Mouse (Mus musculus): ENCODE measurements around the gene Add3. TPM values are rescaled to one million over a fixed set of nuclear protein-coding genes. Genes with fewer than 3 reads are reported as not detected.

Add3 gene
- 28.0 and 44.9 TPM in 2 replicates for polyA plus RNA-seq (2012; rRNA removed)

DNA sequence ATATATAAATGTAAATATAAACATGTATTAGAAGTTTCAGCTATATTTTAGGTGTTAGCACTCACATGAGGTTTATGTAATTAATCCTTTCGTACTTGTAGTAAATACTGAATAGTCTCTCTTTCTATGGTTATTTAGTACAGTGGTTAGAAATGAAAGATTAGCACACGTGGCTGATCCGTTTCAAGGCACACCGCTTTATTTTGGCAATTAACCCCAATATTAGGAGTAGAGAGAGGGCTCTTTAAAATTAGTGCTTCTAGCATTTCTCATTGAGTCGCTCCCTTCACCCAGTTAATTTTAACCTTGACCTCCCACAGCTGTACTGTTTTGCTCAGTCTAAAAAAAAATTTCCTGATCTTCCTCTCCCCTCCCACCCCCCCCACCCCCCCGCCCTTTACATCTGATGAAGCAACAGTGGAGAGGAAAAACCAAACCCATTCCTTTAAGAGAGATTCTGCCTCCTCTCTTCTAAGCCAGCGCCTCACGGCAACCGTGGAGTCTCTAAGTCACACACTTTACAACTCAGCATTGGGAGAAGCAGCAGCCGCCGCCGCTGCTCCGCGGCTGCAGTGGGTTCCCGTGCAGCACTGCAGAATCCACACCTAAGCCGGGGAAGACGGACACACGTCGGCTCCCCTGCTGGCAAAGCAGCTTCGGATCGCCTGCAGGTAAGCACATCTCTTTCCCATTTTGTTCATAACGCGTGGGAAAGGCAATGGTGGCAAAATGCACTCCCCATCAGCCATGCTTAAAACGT, at the start of gene Add3:
Gene Add3, plus strand, starts transcription at position 400 of the 760 bp plus-strand sequence.
- WGBS, result 7% methylated on average over 24 of the region's 24 CpGs
- DNase-seq (ENCODE audit: low read depth, low spot score), result no peak

DNA sequence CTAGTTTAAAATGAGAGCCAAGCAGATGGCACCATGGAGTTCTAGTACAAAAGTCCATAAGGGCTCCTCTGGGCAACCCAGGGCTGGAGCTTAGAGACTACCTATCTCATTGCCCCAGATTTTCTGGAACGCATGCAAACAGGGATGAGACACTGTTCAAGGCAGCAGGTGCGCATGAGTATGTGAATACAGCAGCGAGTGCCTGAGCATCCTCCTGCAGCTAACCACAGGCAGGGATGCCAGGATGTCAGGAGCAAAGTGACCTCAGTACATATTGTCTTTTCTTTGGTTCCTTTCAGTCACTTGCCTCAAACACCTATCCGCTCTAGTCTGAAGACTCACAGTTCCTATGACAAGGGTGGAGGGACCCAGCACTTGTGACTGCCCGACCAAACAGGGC, 49.6 kb upstream of the Add3 start:
- 95% methylated on average over 5 of the region's 5 CpGs for WGBS
- DNase-seq (ENCODE audit: low read depth, low spot score), result no peak

DNA sequence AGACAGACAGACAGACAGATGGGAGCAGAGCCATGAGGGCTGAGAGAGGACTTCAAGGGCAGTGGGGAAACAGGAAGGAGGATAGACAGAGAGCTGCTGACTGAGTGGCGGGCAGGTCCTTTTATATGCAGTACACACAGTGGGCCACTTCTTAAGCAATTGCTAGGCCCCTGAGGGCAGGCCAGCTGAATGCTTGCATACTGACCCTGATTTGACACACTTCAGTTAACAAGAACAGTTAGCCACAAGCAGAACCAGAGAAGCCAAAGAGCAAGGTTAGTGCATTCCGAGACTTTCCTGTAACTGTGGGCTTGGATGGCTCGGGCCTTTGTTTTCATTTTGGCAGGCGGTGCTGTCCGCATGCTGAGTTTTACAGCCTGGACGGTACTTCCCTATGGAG, 48.0 kb upstream of the Add3 start:
- DNase-seq (ENCODE audit: low read depth, low spot score), result no peak
- 80% methylated on average over 6 of the region's 6 CpGs for WGBS

DNA sequence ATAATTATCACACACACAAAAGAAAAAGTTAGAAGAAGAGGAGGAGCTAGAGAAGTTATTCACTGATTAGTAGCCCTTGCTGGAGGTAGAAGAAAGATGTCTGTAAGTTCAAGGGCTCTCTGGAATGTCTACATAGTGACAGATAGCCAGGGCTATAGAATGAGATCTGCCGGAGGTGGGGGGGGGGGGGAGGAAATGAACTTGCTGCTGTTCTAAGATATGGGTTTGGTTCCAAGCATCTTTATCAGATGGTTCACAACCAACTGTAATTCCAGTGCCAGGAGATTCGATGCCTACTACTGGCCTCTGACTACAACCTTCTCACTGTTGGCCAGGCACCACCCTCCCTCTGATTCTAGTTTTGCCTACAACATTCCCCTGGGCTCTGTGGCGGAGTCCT, 46.9 kb upstream of the Add3 start:
- WGBS, result 62% methylated on average over 3 of the region's 3 CpGs
- DNase-seq (ENCODE audit: low read depth, low spot score), result no peak

DNA sequence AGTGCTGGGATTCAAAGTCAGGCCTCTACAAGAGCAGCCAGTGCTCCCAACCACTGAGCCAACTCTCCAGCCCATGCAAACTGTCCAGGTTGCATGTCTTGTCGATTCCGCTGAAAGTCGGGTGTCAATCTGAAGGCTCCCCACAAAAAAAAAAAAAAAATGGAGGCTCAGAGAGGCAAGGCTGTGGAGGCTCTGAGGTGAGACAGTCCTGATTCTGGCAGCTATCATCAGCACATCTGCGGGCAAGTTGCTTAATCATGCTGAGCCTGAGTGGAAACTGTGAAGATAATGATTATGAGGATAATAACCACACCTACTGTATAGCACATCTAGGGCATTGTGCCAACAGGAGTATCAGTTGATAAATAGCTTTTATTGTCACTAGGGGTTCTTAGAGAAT, 45.6 kb upstream of the Add3 start:
- no peak for DNase-seq (ENCODE audit: low read depth, low spot score)
- 84% methylated on average over 4 of the region's 4 CpGs for WGBS

DNA sequence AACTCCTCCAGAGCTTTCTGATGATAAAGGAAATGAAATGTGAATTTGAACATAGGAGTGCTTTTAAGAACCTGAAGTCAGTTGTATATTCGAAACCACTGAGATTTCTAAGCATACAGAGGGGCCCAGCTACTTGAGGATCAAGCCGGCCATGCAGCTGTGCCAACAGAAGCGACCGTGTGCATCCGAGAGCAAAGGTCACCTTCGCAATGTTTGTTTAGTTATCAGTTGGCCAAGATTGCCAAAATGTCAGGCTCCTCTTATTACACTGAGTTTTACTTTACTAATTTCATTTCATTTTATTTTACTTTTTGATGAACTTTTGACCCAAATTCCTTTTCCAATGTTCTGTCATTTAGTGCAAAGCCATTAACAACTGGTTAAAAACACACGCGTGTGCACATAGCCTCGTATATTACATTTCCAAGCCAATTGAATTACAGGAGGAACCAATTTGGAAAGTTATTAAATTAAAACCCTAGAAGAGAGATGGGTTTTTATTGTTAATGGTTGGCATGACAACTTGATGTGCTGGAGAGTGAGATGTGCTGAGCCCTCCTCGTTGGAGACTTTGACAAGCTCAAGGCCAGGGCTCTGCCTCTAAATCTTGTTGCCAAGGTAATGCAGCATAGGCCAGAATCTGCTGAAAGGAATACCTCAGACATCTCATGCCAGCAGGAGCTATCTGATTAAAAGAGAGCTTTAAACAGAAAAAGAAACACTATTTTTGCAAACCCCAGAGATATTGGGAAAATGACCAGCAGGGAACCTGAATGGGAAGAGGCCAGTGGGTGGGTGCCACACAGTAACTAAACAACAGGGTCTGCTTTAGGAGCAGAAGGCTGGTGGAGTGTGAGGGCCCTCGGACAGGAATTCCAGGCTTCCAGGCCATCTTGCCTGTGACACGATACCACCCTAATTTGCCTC, 38.6 kb upstream of the Add3 start:
- WGBS, result 39% methylated on average over 12 of the region's 12 CpGs
- no peak for DNase-seq (ENCODE audit: low read depth, low spot score)

DNA sequence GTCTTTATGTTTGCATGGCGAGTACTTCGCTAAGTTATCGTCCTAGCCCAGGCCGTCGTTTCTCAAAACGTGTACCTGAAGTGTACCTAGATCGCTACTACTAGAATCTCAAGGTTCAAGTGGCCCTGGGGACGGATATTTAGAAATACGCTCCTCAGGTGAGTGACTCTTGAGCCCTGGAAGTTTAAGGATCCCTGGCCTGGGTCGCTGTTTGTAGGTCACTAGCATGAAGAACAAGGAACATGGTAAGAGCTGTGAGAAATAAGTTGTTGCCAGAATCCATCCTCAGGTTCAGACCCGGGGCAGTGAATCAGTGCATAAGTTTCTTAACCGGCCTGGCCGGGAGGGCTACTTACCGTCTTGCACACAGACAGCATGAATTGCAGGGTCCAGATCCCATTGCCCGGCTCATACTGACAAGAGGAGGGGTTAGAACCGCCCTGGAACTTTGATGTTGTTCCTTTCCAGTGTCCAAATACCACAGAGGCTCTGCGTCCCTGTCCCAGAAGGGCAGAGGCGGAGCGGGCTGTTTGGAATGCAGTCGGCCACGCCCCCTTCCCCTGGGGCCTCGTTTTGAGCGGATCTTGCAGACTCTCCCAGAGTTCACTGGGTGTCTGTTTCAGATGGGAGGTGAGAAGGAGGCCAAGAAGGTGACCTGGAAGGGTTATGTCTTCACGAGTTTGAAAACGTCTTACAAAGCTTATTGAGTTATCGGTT, 34.7 kb upstream of the Add3 start:
- 53% methylated on average over 26 of the region's 26 CpGs for WGBS
- no peak for DNase-seq (ENCODE audit: low read depth, low spot score)

DNA sequence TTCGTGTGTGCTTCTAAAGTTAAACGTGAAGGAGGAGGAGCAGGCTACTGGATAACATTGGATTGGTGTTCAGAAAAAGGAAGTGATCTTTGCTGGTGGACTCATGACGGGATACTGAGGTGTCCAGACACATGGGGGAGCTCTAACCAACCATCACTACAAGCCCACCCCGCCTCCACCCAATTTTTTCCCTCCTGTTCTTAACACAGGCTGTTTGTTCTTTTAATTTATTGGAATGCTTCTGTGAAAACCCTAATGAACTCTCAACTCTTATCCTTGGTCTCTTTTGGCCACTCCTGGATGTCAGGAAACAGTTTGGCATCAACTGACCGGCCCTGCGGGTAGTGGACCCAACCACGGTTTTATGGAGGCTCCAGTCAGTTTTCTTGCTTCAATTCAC, 33.3 kb upstream of the Add3 start:
- WGBS, result 81% methylated on average over 7 of the region's 7 CpGs
- no peak for DNase-seq (ENCODE audit: low read depth, low spot score)

DNA sequence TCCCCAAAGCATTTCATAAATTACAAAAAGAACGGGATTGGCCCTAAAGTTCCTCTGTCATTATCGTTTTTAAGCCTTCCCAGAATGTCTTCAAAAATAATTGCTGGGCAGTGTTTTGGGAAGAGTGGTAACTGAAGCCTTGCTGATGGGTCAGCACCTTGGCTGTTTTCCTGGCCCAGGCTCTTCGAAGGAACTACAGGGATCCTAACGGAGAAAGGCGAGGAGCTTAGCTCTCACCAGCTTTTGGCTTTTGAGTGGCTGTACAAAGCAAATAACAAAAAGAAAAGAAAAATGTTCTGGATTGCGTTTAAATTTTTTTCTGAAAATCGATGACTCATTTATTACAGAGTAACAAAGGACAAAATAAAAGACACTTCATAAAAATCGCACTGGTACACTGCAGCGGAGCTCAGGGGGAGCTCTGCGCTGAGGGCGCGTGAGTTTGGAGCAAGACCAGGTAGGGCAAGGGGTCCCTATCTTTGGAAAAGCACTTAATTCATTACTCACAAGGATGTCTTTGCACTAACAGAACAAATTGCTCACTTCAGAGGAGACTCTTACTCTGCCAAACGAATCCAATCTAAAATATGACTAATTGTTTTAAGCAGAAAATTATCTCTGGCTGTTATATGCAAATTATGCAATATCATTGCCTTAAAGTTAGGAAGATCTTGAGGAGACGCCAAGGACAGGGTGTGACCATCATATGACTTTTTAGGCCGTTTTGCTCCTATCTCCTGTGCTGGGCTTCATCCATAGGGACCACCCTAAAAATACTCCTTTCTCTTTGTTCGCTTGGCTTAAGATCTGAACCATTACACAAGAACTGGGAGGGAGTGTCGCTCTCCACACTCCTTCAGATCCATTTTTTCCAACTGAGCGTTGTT, 32.6 kb upstream of the Add3 start:
- 73% methylated on average over 18 of the region's 18 CpGs for WGBS
- no peak for DNase-seq (ENCODE audit: low read depth, low spot score)

DNA sequence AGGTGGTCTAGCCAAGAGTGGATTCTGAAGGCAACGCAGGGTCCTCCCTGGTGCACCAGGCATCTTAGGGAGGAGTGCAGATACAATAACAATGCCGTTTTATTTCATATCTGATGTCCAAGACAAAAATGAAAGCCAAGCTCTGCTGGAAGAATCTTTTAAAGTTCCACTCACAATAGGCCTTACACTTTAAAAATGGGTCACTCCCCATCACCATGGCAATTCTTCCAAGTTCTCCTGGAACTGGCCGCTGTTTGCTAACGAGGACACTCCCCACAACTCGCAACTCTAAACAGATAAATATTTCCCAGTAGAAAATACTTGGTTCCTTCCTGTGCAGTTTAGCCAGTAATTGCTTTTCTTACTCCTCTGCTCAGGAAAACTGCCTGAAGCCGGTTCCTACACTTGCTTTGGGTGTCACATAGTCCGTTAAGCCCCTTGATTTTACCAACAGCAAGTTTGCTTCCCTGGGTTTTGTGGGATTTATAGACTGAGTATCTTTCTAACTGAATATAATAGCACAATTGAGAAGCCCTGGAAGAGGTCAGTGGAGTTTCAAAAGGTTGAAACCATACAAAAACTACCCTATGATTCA, 28.1 kb upstream of the Add3 start:
- 55% methylated on average over 7 of the region's 7 CpGs for WGBS
- DNase-seq (ENCODE audit: low read depth, low spot score), result no peak

DNA sequence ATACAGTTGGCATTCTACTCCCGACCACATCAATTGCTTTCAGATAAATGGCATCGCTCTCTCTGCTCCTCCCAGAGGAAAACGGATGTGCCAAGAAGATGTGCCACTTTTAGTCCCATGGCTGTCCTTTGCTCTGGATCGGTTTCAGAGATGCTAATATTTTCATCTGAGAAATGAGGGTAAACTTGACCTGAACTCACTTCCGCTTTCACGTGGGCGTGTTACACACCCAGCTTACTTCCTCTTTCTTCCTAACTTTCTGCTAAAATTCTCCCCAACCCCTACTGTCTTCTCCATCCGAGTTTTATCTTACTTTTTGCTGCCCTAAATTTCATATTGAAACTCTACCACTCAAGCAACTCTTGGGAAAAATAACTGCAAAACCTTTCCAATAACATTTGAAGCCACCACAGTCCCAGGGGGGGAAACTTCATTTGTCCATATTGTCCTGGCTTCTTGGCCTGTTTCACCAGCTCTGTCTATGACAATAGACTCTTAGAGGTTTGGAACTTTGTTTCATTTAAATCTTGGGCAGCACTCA, 20.9 kb upstream of the Add3 start:
- no peak for DNase-seq (ENCODE audit: low read depth, low spot score)
- 64% methylated on average over 8 of the region's 8 CpGs for WGBS

DNA sequence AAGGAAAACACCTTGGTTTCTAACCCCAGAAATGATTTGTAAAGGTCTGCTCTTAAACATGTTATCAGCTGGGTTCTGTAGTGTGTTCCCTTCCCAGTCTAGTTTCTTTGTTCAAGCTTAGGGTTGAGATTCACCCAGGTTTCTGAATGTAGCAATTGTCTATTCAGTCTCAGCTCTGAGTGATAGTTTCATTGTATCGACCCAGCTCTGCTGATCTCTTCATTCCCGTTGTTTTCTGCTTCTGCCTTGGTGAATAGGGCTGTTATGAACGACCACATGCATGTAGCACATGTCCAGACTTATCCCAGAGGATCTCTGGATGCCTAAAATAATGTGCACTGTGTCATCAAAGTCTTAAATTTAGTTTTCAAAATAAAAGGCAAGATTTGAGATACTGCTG, 19.8 kb upstream of the Add3 start:
- no peak for DNase-seq (ENCODE audit: low read depth, low spot score)
- WGBS, result 85% methylated on average over 3 of the region's 3 CpGs

DNA sequence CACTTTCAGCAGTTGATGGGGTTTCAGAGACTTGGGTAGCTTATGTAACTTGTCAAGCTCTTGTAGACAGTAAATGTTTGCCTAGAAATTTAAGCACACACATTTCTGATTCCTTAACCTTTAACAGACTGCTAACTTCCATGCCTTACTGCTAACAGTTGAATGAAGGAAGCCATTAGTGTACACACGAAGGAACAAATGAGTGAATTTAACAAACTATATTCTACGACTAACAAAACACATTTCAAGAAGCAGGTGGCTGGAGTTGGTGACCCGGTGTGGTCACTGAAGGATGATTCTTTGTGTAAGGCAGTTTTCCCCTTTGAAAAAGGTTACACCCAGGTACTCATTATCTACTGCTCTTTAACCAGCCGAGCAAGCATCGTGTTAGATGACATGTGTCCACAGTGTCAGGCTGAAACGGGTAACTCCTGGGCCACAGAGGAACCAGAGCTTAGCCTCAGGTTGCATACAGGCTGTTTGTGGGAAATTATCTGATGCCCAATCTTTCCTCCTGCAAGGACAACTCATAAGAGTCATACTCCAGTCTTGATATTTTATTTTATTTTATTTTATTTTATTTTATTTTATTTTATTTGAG, 17.5 kb upstream of the Add3 start:
- 74% methylated on average over 6 of the region's 6 CpGs for WGBS
- DNase-seq (ENCODE audit: low read depth, low spot score), result no peak

DNA sequence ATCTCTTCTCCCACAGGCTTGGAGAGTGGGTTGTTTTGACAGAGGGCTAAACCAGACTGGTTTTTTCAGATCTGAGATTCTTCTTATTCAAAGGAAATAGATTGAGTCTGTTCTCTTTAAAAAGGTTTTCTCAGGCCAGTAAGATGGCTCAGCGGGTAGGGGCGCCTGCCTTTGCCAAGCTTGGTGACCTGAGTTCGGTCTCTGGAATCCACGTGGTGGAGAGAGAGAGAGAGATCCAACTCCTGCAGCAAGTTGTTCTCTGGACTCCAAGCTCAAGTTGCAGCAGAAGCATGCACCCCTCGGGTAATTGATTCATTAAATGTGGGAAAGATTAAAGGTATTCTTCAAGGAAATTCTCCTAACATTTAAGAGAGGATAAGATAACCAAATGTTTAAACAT, 16.9 kb upstream of the Add3 start:
- 84% methylated on average over 5 of the region's 5 CpGs for WGBS
- DNase-seq (ENCODE audit: low read depth, low spot score), result no peak

DNA sequence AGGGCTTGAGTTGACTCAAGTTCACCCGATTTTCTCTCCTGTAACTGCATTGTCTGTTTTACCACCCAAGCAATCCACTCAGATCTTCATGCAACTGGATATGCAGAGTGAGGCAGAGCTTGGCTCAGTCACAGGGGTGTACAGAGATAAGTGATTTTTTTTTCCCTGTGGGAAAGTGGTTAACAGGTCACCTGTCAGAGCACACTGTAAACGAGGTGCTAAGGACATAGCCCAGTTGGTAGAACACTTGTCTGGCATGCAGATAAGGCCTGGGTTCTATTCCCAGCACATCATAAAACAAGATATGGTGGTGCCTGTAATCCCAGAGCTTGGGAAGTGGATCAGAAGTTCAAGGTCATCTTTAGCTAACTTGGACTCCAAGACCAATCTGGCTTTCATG, 14.6 kb upstream of the Add3 start:
- DNase-seq (ENCODE audit: low read depth, low spot score), result no peak
- 47% methylated on average over 2 of the region's 2 CpGs for WGBS

DNA sequence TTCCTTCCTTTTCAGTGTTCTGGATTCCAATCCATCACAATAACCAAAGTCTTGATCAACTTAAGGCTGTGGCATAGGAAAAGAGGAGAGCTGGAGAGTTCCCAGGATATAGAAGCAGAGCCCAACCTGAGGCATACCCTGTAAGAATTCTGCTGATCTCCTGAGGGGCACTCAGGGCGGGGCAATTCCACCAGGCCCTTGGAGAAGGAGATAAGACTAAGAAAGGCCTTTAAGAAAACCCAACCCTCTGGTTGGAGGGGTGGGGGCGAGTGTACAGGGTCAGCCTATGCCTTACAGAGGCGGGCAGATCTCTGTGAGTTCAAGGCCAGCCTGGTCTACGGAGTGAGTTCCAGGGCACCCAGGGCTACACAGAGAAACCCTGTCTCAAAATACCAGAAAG, 13.7 kb upstream of the Add3 start:
- 79% methylated on average over 4 of the region's 4 CpGs for WGBS
- no peak for DNase-seq (ENCODE audit: low read depth, low spot score)

DNA sequence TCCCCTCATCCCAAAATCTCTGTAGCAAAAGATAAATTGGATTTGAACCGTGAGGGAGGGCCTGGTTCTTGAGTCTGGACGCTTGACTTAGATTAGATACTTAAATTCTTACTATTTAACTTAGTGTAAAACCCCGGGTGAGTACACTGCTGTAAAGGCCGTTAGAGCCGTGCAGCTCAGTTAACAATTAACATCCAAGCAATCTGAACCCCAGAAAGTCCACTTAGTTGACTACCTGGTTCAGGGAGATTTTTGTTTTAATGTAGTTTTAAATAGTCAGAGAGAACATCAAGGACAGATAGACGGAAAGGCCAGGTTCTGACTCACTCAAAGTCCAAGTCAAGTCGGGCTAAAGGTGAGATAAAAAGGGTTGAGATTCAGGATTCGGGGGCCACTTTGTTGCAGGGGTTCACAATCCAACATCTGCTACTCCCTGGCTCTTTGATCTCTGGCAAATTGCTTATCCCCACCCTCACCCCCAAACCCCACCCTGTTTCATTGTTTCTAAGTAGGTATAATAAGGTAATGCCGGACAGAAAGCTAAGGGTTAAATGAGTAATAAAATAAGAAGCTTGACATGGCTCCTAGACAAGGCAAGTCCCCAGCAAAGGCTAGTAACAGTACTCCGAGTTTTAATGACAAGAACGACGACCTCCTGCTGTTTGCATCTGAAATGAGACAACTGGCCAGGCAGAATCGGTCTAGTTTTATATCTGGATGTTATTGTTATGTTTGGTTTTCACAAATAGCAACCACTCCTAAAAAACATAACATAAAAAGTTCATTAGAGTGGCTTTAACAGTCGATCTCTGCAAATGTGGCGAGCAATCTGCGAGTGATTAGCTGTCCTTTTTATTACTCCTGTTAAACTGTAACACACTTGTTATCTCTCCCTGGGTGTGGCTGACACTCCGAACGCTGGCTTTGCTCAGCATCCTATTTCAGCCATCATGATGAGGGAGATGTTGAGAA, 12.6 kb upstream of the Add3 start:
- DNase-seq (ENCODE audit: low read depth, low spot score), result peak; percentile 59
- 25% methylated on average over 18 of the region's 18 CpGs for WGBS

Measured in large intestine, adult 2 months (tissue).